Mouse (Mus musculus) thymus, adult 2 months (tissue): ENCODE results near the gene Gm4846. TPM values are rescaled to one million over a fixed set of nuclear protein-coding genes. Genes with fewer than 3 reads are reported as not detected.
"Not testable (repeated sequence)": the region's sequence is repeated elsewhere in the genome, so short reads cannot be mapped to it uniquely, and the experiment has no call there.

Experiments
- DNase-seq: peaks from one replicate; pipeline ENCODE4 v3.0.0; 2021
- H3K27ac ChIP-seq: fragments of 200-500 bp; 2 replicates; pipeline ENCODE4 v1.5.1; 2012; ENCODE audit warnings: low read length, control low read depth; ENCODE audit not compliant: control insufficient read depth, insufficient read depth
- H3K27me3 ChIP-seq: fragments of 200-500 bp; 2 replicates; pipeline ENCODE4 v1.6.1; 2012; ENCODE audit warnings: mild to moderate bottlenecking, low read length, moderate library complexity, mixed read lengths; ENCODE audit not compliant: control insufficient read depth, insufficient read depth
- H3K36me3 ChIP-seq: fragments of 200-500 bp; 2 replicates; pipeline ENCODE4 v1.6.1; 2012; ENCODE audit warnings: mild to moderate bottlenecking, low read length, moderate library complexity; ENCODE audit not compliant: control insufficient read depth, insufficient read depth
- H3K4me1 ChIP-seq: fragments of 200-500 bp; replicated peaks from 2 replicates; pipeline ENCODE4 v1.6.1; 2012; ENCODE audit warnings: low read length; ENCODE audit not compliant: control insufficient read depth, insufficient read depth
- H3K4me3 ChIP-seq: fragments of 200-500 bp; 2 replicates; pipeline ENCODE4 v1.5.1; 2012; ENCODE audit warnings: mild to moderate bottlenecking, low read length, control low read depth, moderate library complexity; ENCODE audit not compliant: control insufficient read depth, insufficient read depth
- CTCF ChIP-seq: fragments of 200-500 bp; IDR thresholded peaks from 2 replicates; pipeline ENCODE4 v1.5.1; 2012; ENCODE audit warnings: mild to moderate bottlenecking, control low read depth, low read length, moderate library complexity, borderline replicate concordance; ENCODE audit not compliant: control insufficient read depth, poor library complexity, insufficient read depth; ENCODE audit errors: extremely low read depth
- POLR2A ChIP-seq: fragments of 200-500 bp; IDR thresholded peaks from 2 replicates; pipeline ENCODE4 v1.6.1; 2012; ENCODE audit warnings: mild to moderate bottlenecking, low read length, control low read depth, moderate library complexity; ENCODE audit not compliant: control insufficient read depth, poor library complexity, insufficient read depth; ENCODE audit errors: extremely low read depth
- WGBS: fragments of 180-500 bp; shearing (Covaris S2); methylation state at CpG from one replicate; pipeline ENCODE4 v1.1.7; 2018; 5-methylcytosine and 5-hydroxymethylcytosine counted together
- polyA plus RNA-seq: library from polyadenylated mRNA; depleted of rRNA; stranded (reverse); fragments of >200 nt; gene quantifications from 2 replicates; pipeline ENCODE4 v1.2.3, GENCODE M21; 2012; rRNA removed

The Gm4846 gene
- polyA plus RNA-seq = not detected in 2 replicates

DNA sequence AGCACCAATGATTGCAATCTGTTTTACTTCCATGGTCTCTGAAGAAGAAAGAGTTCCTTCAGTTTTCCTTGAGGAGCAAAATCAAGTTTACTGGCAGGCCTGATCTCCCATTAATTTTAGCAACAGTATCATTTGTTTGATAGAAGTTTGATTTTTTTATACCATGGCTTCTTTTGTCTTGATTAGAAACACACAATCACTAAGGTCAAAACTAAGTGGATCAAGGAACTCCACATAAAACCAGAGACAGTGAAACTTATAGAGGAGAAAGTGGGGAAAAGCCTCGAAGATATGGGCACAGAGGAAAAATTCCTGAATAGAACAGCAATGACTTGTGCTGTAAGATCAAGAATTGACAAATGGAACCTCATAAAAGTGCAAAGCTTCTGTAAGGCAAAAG, at the start of gene Gm4846:
TSS of gene Gm4846 (minus strand) at position 101 of the 400 bp plus-strand sequence.
- WGBS = 50% methylated on average over 1 of the region's 1 CpGs
- DNase-seq, H3K36me3 ChIP-seq, H3K27me3 ChIP-seq, H3K27ac ChIP-seq, H3K4me3 ChIP-seq, H3K4me1 ChIP-seq: not testable (repeated sequence)

- H3K27me3 ChIP-seq, H3K27ac ChIP-seq, H3K4me1 ChIP-seq, H3K36me3 ChIP-seq, H3K4me3 ChIP-seq, DNase-seq: not testable (repeated sequence)
- 21% methylated on average over 2 of the region's 2 CpGs for WGBS
These were observed 34.1 kb upstream of the Gm4846 start for GRCm38 (mm10) chr1:166531521-166531920.

- H3K4me1 ChIP-seq, DNase-seq: not testable (repeated sequence)
- WGBS = 76% methylated on average over 2 of the region's 2 CpGs
These were observed 27.3 kb upstream of the Gm4846 start for GRCm38 (mm10) chr1:166524709-166525108.

DNA sequence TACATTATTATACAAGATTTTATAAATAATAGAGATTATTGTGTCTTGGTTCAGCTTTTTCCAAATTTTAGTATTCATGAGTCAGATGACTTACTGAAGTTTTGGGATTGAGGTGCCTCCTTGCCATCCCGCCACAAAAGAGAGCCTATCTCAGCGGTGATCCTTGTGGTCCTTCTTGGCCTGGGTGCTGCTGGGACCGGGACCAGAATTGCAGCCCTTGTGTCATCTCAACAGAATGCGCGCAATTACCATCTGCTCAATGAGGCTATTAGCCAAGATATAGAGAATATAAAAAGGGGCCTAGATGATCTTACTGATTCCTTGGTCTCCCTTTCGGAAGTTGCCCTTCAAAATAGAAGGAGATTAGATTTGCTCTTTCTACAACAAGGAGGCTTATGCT, 22.2 kb upstream of the Gm4846 start:
- not testable (repeated sequence) for DNase-seq, H3K27ac ChIP-seq, H3K36me3 ChIP-seq, H3K27me3 ChIP-seq, H3K4me1 ChIP-seq, H3K4me3 ChIP-seq
- 97% methylated on average over 6 of the region's 6 CpGs for WGBS

More at GRCm38 (mm10) chr1:166524709-166525108, 27.3 kb upstream of the Gm4846 start:
- H3K4me3 ChIP-seq, H3K27me3 ChIP-seq, H3K27ac ChIP-seq, H3K36me3 ChIP-seq: not testable (repeated sequence)

DNA sequence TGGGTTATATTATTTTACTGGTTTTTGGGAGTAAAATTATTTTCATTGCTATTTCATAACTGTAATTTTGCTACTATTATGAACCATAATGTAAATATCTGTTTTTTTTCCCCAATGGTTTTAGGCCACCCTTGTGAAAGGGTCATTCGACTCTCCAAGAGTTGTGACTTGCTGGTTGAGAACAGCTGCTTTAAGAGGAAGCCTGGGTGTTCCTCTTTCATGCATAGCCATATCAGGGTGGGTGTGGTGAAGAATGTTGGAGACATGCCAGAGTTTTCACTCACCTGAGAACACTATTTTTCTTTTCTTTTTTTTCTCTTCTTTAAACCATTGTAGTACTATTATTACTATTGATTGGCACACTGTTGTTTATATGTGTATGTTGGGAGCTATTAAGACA, 19.2 kb upstream of the Gm4846 start:
- 24% methylated on average over 1 of the region's 1 CpGs for WGBS
- TF ChIP-seq POLR2A = no peak
- no peak for TF ChIP-seq CTCF
- Histone ChIP-seq H3K27ac (no peak overlapping the region), H3K36me3 (no peaks in the 10 kb centered on the region), H3K4me1 (no peaks in the 10 kb centered on the region), H3K4me3 (no peak overlapping the region), H3K27me3 (no peaks in the 10 kb centered on the region)
- no peak for DNase-seq

GRCm38 (mm10) chr1:166504206-166504605, 6.8 kb upstream of the Gm4846 start:
- not testable (repeated sequence) for H3K27me3 ChIP-seq, H3K36me3 ChIP-seq, H3K27ac ChIP-seq, DNase-seq, H3K4me3 ChIP-seq, H3K4me1 ChIP-seq
- WGBS = 93% methylated on average over 2 of the region's 2 CpGs

- TF ChIP-seq POLR2A = no peak
- no peak for TF ChIP-seq CTCF
- no peaks in the 10 kb centered on the region for H3K36me3 ChIP-seq
- no peak overlapping the region for H3K4me3 ChIP-seq
- H3K4me1 ChIP-seq = no peaks in the 10 kb centered on the region
- 54% methylated on average over 2 of the region's 2 CpGs for WGBS
- H3K27me3 ChIP-seq = no peaks in the 10 kb centered on the region
- H3K27ac ChIP-seq = no peak overlapping the region
- DNase-seq = no peak
These were observed 17.9 kb downstream of the Gm4846 start for GRCm38 (mm10) chr1:166479503-166479902.

DNA sequence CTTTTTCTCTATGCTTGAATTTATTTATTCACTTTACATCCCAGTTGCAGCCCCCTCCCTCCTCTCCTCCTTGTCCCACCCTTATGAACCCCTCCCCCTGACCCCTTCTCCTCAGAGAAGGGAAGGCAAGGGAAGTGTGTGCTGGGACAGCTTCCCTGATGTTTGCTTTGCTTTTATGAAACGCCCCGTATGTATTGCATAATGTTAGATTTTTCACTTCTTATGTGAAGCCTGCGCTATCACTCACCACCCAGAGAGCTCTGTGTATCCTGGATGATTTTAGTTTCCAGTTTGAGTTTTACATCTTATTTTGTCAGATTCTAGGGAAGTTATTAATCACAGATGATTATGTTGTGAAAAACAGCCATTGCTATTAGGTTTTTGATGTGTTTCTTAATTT, 30.2 kb downstream of the Gm4846 start:
- no peak for DNase-seq
- Histone ChIP-seq H3K4me1 (no peaks in the 10 kb centered on the region), H3K4me3 (no peak overlapping the region), H3K27me3 (no peaks in the 10 kb centered on the region), H3K27ac (no peak overlapping the region), H3K36me3 (no peaks in the 10 kb centered on the region)
- WGBS = 77% methylated on average over 3 of the region's 3 CpGs
- TF ChIP-seq POLR2A (no peak), CTCF (no peak)
